Mouse (Mus musculus): ENCODE measurements around the gene Wwc1. TPM values are rescaled to one million over a fixed set of nuclear protein-coding genes. Genes with fewer than 3 reads are reported as not detected.

The Wwc1 gene
- total and polyA plus RNA-seq, 3 experiments: 0.89 to 8.7 (median 2.0) TPM

DNA sequence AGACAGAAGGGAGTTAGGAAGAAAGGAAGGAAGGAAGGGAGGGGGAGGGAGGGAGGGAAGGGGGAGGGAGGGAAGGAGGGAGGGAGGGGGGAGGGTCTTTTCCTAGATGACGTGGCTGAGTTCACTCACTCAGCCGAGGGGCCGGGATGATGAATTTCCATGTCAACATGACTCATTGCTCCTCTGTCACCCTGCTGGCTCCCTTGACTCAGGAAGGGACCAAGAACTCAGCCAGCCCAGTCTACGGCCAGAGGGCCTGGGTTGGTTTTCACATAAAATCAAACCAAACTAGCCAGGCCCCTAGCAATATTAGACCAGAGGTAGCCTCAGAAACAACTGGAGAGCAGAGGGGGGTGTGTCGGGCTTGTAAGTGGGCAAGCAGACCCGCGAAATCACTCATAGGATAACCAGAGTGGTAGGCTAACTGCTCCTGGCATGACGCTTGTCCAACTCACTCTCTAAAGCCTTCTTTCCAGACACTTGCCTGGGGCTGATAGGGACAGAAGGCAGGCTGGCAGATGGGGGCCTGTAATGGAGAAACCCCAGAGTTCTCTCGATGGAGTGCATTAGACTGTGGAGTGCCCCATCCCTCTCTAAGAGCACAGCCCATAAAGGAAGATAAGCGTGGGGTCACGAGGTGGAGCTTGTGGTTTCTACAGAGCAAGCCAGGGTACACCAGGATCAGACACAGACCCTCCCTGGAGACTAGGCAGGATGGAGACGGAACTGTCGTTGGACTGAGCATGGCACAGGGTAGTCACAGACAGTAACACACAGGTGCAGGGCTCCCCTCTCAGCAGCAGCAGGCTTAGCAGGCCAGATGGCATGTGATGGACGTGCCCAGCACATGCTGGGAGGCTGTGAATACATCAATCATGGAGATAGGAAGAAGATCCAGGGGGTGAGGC lies 102.4 kb downstream of the Wwc1 start:
- H3K4me2 ChIP-seq (ENCODE audit: insufficient read depth, low read depth, poor library complexity, severe bottlenecking): no peak overlapping the region
- dilution Hi-C loops (cut with MboI; ENCODE audit: extremely low pct_ligation_motif_present, extremely low pct_unique_long_range_greater_than_20kb, low sequenced_read_pairs) (no loop called here), in situ Hi-C loops (cut with MboI; ENCODE audit: low pct_ligation_motif_present, low pct_unique_long_range_greater_than_20kb, low sequenced_read_pairs) (no loop called here)
- H3K4me3 ChIP-seq (replicated peaks in 1 of 3; ENCODE audit: low read depth in 2 of 3, low read length in 2 of 3, poor library complexity in 1 of 3): no peak overlapping the region
- DNase-seq (ENCODE audit: extremely low read depth): peak; percentile 34
- no peaks in the 10 kb centered on the region for H3K79me2 ChIP-seq (replicated peaks; ENCODE audit: control insufficient read depth, extremely low read depth, insufficient read depth, poor library complexity, severe bottlenecking)
- no peaks in the 10 kb centered on the region for H3K9me3 ChIP-seq (replicated peaks; ENCODE audit: low read length)
- H3K9ac ChIP-seq (ENCODE audit: insufficient read depth, low read depth): no peak overlapping the region
- peaks cover 4 to 68% of the 10 kb centered on the region in 2 experiments; a peak in 3 of 4 replicates for H3K4me1 ChIP-seq (ENCODE audit: control insufficient read depth in 1 of 2, insufficient read depth in 2 of 2)
- TF ChIP-seq EP300 (IDR thresholded peaks at IDR 0.05; ENCODE audit: low read length) (no peak), BHLHE40 (IDR thresholded peaks at IDR 0.05; ENCODE audit: low read depth, low read length) (peak; percentile 28; the same call in 1 of the 2 replicates)
- H3K27me3 ChIP-seq (replicated peaks): no peaks in the 10 kb centered on the region
- no peak overlapping the region for H3K27ac ChIP-seq (ENCODE audit: insufficient read depth, low read depth)
- H3K36me3 ChIP-seq (replicated peaks in 1 of 2; ENCODE audit: control insufficient read depth in 1 of 2, insufficient read depth in 1 of 2, low read length in 1 of 2): peaks cover 0 to 25% of the 10 kb centered on the region in 2 experiments

DNA sequence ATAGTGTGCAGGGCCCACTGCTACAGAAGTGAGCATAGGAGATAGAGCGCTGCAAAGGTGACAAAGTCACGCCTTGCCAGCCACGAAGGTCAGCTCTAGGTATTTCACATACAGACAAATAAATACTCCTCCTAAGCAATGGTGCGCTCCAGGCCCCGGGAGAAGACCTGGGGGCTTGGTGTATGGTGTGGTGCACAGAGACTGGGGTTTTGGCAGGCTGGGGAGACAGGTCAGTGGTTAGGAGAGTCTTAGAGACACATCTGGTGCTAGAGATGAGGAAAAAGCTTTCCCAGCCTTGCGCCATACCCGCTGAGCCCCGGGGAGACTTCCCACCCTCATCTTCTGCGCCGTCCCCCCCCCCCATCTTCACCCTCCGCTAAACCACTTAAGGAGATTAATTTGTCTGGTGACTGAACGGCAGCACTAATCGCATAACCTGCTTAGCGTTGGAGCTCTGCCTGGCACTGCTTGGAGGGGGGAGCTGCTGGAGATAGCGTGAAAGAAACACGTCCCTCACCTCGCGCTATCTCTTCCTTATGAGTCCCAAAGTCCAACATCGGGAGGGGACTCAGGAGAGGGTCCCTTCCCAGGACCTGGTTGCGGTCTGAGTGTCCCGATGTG lies 106.6 kb downstream of the Wwc1 start:
- Histone ChIP-seq H3K4me3 (replicated peaks in 1 of 3; ENCODE audit: low read depth in 2 of 3, low read length in 2 of 3, poor library complexity in 1 of 3) (no peak overlapping the region), H3K9me3 (replicated peaks; ENCODE audit: low read length) (no peaks in the 10 kb centered on the region), H3K9ac (ENCODE audit: insufficient read depth, low read depth) (no peak overlapping the region), H3K4me1 (ENCODE audit: control insufficient read depth in 1 of 2, insufficient read depth in 2 of 2) (peaks cover 9 to 53% of the 10 kb centered on the region in 2 experiments), H3K27me3 (replicated peaks) (no peaks in the 10 kb centered on the region), H3K36me3 (replicated peaks in 1 of 2; ENCODE audit: control insufficient read depth in 1 of 2, insufficient read depth in 1 of 2, low read length in 1 of 2) (peaks cover 0 to 36% of the 10 kb centered on the region in 2 experiments), H3K4me2 (ENCODE audit: insufficient read depth, low read depth, poor library complexity, severe bottlenecking) (no peak overlapping the region), H3K27ac (ENCODE audit: insufficient read depth, low read depth) (no peak overlapping the region), H3K79me2 (replicated peaks; ENCODE audit: control insufficient read depth, extremely low read depth, insufficient read depth, poor library complexity, severe bottlenecking) (no peaks in the 10 kb centered on the region)
- no peak for DNase-seq (ENCODE audit: extremely low read depth)
- TF ChIP-seq ELF1 (IDR thresholded peaks at IDR 0.05; ENCODE audit: low read depth, low read length) (no peak), SIN3A (IDR thresholded peaks at IDR 0.05; ENCODE audit: low read length) (no peak), TBP (conservative IDR thresholded peaks at IDR 0.05; ENCODE audit: low read depth, low read length) (no peak), CHD2 (IDR thresholded peaks at IDR 0.05; ENCODE audit: low read length) (no peak), ZKSCAN1 (IDR thresholded peaks at IDR 0.05; ENCODE audit: borderline replicate concordance, low read depth, low read length) (no peak), BHLHE40 (IDR thresholded peaks at IDR 0.05; ENCODE audit: low read depth, low read length) (no peak)
- in situ Hi-C loops (cut with MboI; ENCODE audit: low pct_ligation_motif_present, low pct_unique_long_range_greater_than_20kb, low sequenced_read_pairs): no loop called here
- dilution Hi-C loops (cut with MboI; ENCODE audit: extremely low pct_ligation_motif_present, extremely low pct_unique_long_range_greater_than_20kb, low sequenced_read_pairs): no loop called here

DNA sequence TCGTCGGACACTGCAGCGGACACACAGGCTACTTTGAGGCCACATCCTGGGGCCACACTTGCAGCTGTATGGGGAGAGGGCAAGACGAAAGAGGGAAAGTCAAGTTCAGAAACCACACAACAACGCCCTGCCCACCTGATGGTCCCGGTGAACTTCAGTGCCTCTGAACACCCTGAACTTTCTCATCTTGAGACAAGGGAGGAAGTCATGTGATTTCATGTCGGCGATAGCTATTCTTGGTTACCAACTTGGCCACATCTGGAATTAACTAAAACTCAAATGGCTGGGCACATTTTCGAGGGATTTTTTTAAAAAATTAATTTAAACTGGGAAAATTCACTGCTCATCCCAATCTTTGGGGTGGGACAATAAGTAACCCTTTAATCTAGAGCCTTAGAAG lies 109.4 kb downstream of the Wwc1 start:
- Histone ChIP-seq H3K36me3 (replicated peaks in 1 of 2; ENCODE audit: control insufficient read depth in 1 of 2, insufficient read depth in 1 of 2, low read length in 1 of 2) (peaks cover 0 to 48% of the 10 kb centered on the region in 2 experiments), H3K4me3 (replicated peaks in 1 of 3; ENCODE audit: low read depth in 2 of 3, low read length in 2 of 3, poor library complexity in 1 of 3) (no peak overlapping the region), H3K79me2 (replicated peaks; ENCODE audit: control insufficient read depth, extremely low read depth, insufficient read depth, poor library complexity, severe bottlenecking) (no peaks in the 10 kb centered on the region), H3K27ac (ENCODE audit: insufficient read depth, low read depth) (no peak overlapping the region), H3K9ac (ENCODE audit: insufficient read depth, low read depth) (no peak overlapping the region), H3K4me1 (ENCODE audit: control insufficient read depth in 1 of 2, insufficient read depth in 2 of 2) (peaks cover 5 to 38% of the 10 kb centered on the region in 2 experiments), H3K27me3 (replicated peaks) (no peaks in the 10 kb centered on the region), H3K9me3 (replicated peaks; ENCODE audit: low read length) (no peaks in the 10 kb centered on the region), H3K4me2 (ENCODE audit: insufficient read depth, low read depth, poor library complexity, severe bottlenecking) (peak overlapping the region; percentile 16; the same call in 1 of the 2 replicates)
- in situ Hi-C loops (cut with MboI; ENCODE audit: low pct_ligation_motif_present, low pct_unique_long_range_greater_than_20kb, low sequenced_read_pairs): no loop called here
- DNase-seq (ENCODE audit: extremely low read depth): peak; percentile 60
- dilution Hi-C loops (cut with MboI; ENCODE audit: extremely low pct_ligation_motif_present, extremely low pct_unique_long_range_greater_than_20kb, low sequenced_read_pairs): no loop called here
- no peak for TF ChIP-seq CTCF (conservative IDR thresholded peaks at IDR 0.05 in 1 of 2, IDR thresholded peaks at IDR 0.05 in 1 of 2; ENCODE audit: low read depth in 2 of 2, low read length in 2 of 2)
- no peak for TF ChIP-seq MXI1 (IDR thresholded peaks at IDR 0.05; ENCODE audit: low read depth, low read length)
- TF ChIP-seq MAFK (IDR thresholded peaks at IDR 0.05; ENCODE audit: insufficient replicate concordance, low read length): no peak
- TF ChIP-seq SIN3A (IDR thresholded peaks at IDR 0.05; ENCODE audit: low read length): no peak
- TF ChIP-seq ELF1 (IDR thresholded peaks at IDR 0.05; ENCODE audit: low read depth, low read length): no peak
- TF ChIP-seq E2F4 (IDR thresholded peaks at IDR 0.05; ENCODE audit: insufficient replicate concordance, low read depth, low read length): no peak
- no peak for TF ChIP-seq HCFC1 (IDR thresholded peaks at IDR 0.05; ENCODE audit: low read depth, low read length)
- TF ChIP-seq ZNF384 (IDR thresholded peaks at IDR 0.05; ENCODE audit: low read depth, low read length): no peak
- no peak for TF ChIP-seq POLR2A (IDR thresholded peaks at IDR 0.05; ENCODE audit: low read depth, low read length)
- TF ChIP-seq ZC3H11A (IDR thresholded peaks at IDR 0.05; ENCODE audit: low read depth, low read length): no peak
- TF ChIP-seq GABPA (IDR thresholded peaks at IDR 0.05; ENCODE audit: insufficient replicate concordance, low read depth, low read length): no peak
- TF ChIP-seq USF2 (conservative IDR thresholded peaks at IDR 0.05; ENCODE audit: low read depth, low read length): peak; percentile 15; the same call in 1 of the 2 replicates
- no peak for TF ChIP-seq UBTF (IDR thresholded peaks at IDR 0.05; ENCODE audit: low read depth, low read length)
- no peak for TF ChIP-seq MAX (IDR thresholded peaks at IDR 0.05; ENCODE audit: low read length)
- no peak for TF ChIP-seq NELFE (IDR thresholded peaks at IDR 0.05; ENCODE audit: low read depth, low read length)
- TF ChIP-seq CHD2 (IDR thresholded peaks at IDR 0.05; ENCODE audit: low read length): no peak
- TF ChIP-seq TCF12 (IDR thresholded peaks at IDR 0.05; ENCODE audit: low read depth, low read length): peak; percentile 34; the same call in 1 of the 2 replicates
- no peak for TF ChIP-seq RAD21 (IDR thresholded peaks at IDR 0.05; ENCODE audit: low read depth, low read length)
- TF ChIP-seq POLR2AphosphoS2 (IDR thresholded peaks at IDR 0.05; ENCODE audit: low read depth, low read length): no peak
